Mouse (Mus musculus): ENCODE data around the gene Cenpc1. TPM values are rescaled to one million over a fixed set of nuclear protein-coding genes. Genes with fewer than 3 reads are reported as not detected.

Gene Cenpc1
- total RNA-seq (2023; ENCODE audit: inconsistent age) = 22.6 to 29.4 TPM (median 26.4 TPM) in 4 replicates

GRCm38 (mm10) chr5:86065101-86065875 lies at the start of gene Cenpc1:
Gene Cenpc1, minus strand, starts transcription at chr5:86065583.

GRCm38 (mm10) chr5:86071538-86071937 lies 6.2 kb upstream of the Cenpc1 start, which contains the start of gene Stap1:
Gene Stap1, plus strand, starts transcription at chr5:86071746.

Other genes with a start within 250 kb of the Cenpc1 start
- 222 to 299 TPM (median 252 TPM) in 4 replicates for gene Stap1, start 6.2 kb upstream of the Cenpc1 start, total RNA-seq (2023; ENCODE audit: inconsistent age)
- gene Uba6, start 107.2 kb upstream of the Cenpc1 start, total RNA-seq (2023; ENCODE audit: inconsistent age) = 20.8 to 24.1 TPM (median 21.0 TPM) in 4 replicates
- gene Gnrhr, start 132.3 kb upstream of the Cenpc1 start, total RNA-seq (2023; ENCODE audit: inconsistent age) = not detected in 4 replicates
- gene Tmprss11c, start 223.7 kb upstream of the Cenpc1 start, total RNA-seq (2023; ENCODE audit: inconsistent age) = not detected in 4 replicates

Measured in B cell, adult (primary cell).